Mouse (Mus musculus): ENCODE data around the gene Eif2b3. TPM values are rescaled to one million over a fixed set of nuclear protein-coding genes. Genes with fewer than 3 reads are reported as not detected.

Eif2b3 gene
- polyA plus RNA-seq (2015; fragmentation: Nextera tagmentation; extraction: Ambion mirVana), result 46.3 and 47.4 TPM in 2 replicates

DNA sequence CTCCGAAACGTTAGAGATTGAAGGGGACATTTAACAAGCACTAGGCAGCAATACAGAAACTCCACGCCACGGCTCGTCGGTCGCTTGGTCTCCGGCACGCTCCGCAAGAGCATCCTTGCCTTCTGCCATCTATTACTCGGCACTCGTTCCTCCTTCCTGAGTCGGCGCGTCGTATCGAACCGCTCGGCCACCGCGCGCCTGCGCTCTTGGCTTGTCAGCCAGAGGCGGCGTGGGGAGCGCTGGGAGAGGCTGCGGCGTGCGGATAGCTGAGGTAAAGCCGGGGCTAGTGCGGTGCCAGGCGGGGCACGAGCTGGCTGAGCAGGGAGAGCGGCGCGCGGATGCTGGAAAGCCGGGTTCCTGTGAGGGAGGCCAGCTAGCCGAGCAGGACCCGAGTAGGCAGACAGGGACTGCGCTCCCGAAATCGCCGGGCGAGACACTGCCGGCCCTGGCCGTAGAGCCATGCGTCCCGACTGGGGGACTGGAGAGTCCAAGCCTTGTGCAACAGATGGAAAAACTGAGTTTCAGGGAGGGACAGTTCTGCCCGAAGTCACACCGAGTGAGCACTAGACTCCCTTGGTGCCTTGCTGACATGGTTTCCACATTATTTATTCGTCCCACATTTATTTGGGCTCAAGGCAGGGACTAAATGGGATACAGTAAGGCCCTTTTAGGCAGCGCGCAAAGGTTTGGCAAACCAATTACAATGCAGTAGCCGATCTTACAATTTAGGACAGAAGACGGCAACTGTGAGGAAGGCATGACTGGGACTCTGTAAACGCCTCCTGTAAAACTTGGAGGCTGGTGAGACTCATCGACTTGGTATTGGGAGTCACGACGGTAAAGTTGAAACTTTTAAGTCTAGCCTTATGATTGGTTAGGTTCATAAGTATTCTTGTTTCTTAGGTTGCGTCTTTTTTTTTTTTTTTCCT lies at the start of gene Eif2b3:
Gene Eif2b3 (plus strand): TSS at position 197 of the 929 bp plus-strand sequence.
- Histone ChIP-seq H3K36me3 (peaks cover 19% of the 10 kb centered on the region), H3K9me3 (no peaks in the 10 kb centered on the region), H3K4me1 (replicated peaks) (peaks cover 11% of the 10 kb centered on the region), H3K9ac (peak within 1 kb of the TSS; percentile 88), H3K4me2 (peak within 1 kb of the TSS; percentile 80), H3K4me3 (peak within 1 kb of the TSS; percentile 86), H3K27me3 (no peaks in the 10 kb centered on the region), H3K27ac (0 out of 2 replicates have a peak within 1 kb of the TSS, but pooled peaks have one; percentile 62)
- WGBS, result under 1% methylated on average over 61 of the region's 61 CpGs
- peak; percentile 97 for ATAC-seq (ENCODE audit: low FRiP score)

DNA sequence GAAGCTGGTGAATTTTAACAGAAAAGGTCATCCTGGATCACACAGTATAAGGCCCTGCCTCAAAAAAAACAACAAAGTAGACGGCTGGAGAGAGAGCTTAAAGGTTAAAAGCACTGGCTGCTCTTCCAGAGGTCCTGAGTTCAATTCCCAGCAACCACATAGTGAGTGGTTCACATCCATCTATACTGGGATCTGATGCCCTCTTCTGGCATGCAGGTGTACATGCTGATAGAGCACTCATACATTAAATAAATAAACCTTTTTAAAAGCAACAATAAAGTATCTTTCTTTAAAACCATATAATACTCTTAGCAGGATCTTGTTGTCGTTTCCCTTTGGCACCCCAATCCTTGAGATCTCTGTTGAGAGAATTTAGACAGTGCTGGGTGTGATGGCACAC lies 42.7 kb upstream of the Eif2b3 start:
- Histone ChIP-seq H3K27ac (no peak overlapping the region), H3K4me3 (no peak overlapping the region), H3K9me3 (no peaks in the 10 kb centered on the region), H3K4me2 (no peak overlapping the region), H3K36me3 (peaks cover 70% of the 10 kb centered on the region), H3K4me1 (replicated peaks) (no peaks in the 10 kb centered on the region), H3K27me3 (no peaks in the 10 kb centered on the region), H3K9ac (no peak overlapping the region)
- 74% methylated on average over 2 of the region's 2 CpGs for WGBS
- no peak for ATAC-seq (ENCODE audit: low FRiP score)

DNA sequence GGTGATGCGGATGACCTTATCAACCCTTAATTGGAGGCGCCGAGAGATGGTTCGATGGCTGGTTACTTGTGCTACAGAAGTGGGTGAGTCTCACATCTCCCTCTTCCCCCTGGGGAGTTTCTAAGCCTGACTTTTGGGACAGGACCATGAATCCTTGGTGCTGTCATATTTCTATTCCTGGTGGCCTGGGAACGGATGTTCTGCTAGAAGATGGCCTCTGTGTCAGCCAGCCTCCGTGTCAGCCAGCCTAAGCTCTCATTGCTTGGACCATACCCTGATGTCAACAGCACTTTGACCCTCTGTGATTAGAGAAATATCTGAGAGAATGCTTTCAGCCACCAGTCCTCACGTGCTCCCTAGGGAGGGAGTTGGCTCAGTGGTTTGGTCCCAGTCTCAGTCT lies 33.5 kb upstream of the Eif2b3 start:
- H3K27ac ChIP-seq, result no peak overlapping the region
- no peaks in the 10 kb centered on the region for H3K27me3 ChIP-seq
- ATAC-seq (ENCODE audit: low FRiP score), result no peak
- peaks cover 69% of the 10 kb centered on the region for H3K36me3 ChIP-seq
- no peak overlapping the region for H3K4me2 ChIP-seq
- no peaks in the 10 kb centered on the region for H3K4me1 ChIP-seq (replicated peaks)
- H3K4me3 ChIP-seq, result no peak overlapping the region
- no peaks in the 10 kb centered on the region for H3K9me3 ChIP-seq
- WGBS, result 93% methylated on average over 7 of the region's 7 CpGs
- 0 out of 2 replicates have a peak overlapping the region, but pooled peaks have one; percentile 8 for H3K9ac ChIP-seq

DNA sequence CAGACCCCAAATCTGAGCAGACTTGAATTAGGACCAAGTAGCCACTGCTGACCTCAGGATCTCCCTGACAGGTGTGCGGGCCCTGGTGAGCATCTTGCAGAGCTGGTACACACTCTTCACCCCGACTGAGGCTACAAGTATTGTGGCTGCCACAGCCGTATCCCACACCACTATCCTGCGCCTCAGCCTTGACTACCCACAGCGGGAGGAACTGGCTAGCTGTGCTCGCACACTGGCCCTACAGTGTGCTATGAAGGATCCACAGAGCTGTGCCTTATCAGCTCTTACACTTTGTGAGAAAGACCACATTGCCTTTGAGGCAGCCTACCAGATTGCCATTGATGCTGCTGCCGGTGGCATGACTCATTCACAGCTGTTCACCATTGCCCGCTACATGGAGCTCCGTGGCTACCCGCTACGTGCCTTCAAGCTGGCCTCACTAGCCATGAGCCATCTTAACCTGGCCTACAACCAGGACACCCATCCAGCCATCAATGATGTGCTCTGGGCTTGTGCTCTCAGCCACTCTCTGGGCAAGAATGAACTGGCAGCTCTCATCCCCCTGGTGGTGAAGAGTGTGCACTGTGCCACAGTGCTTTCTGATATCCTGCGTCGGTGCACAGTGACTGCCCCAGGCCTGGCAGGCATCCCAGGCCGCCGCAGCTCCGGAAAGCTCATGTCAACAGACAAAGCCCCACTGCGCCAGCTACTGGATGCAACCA lies 32.6 kb upstream of the Eif2b3 start:
- H3K36me3 ChIP-seq, result peaks cover 60% of the 10 kb centered on the region
- H3K9ac ChIP-seq, result no peak overlapping the region
- H3K27me3 ChIP-seq, result no peaks in the 10 kb centered on the region
- no peaks in the 10 kb centered on the region for H3K9me3 ChIP-seq
- WGBS, result 66% methylated on average over 17 of the region's 17 CpGs
- H3K27ac ChIP-seq, result 0 out of 2 replicates have a peak overlapping the region, but pooled peaks have one; percentile 32
- H3K4me2 ChIP-seq, result no peak overlapping the region
- H3K4me3 ChIP-seq, result no peak overlapping the region
- H3K4me1 ChIP-seq (replicated peaks), result no peaks in the 10 kb centered on the region
- peak; percentile 61 for ATAC-seq (ENCODE audit: low FRiP score)

DNA sequence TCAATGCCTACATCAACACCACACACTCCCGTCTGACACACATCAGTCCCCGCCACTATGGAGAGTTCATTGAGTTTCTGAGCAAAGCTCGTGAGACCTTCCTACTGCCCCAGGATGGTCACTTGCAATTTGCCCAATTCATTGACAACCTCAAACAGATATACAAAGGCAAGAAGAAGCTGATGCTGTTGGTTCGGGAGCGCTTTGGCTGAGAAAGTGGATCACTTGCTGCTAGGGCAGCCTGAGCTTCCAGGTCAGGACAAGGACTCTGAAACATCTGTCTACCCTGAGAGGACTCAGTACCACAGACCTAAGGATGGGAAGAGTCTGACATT lies 32.1 kb upstream of the Eif2b3 start:
- no peak for ATAC-seq (ENCODE audit: low FRiP score)
- peaks cover 56% of the 10 kb centered on the region for H3K36me3 ChIP-seq
- 71% methylated on average over 5 of the region's 5 CpGs for WGBS

DNA sequence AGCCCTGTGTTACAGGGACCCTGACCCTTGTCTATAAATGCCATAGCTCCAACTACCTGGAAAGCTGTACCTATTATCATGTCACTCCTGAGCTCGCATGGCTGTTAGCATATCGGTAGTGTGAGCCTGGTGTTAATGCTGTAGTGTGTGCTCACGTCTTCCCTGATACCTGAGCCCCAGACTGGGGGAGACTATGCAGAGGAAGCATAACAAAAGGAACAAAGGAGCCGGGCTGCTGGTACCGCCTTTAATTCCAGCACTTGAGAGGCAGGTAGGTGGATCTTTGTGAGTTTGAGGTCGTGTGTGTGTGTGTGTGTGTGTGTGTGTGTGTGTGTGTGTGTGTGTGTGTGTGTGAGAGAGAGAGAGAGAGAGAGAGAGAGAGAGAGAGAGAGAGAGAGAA lies 29.5 kb upstream of the Eif2b3 start:
- H3K9ac ChIP-seq, result no peak overlapping the region
- no peak overlapping the region for H3K27ac ChIP-seq
- no peak overlapping the region for H3K4me2 ChIP-seq
- H3K4me3 ChIP-seq, result no peak overlapping the region
- H3K36me3 ChIP-seq, result peaks cover 52% of the 10 kb centered on the region
- WGBS, result 68% methylated on average over 6 of the region's 6 CpGs
- no peak for ATAC-seq (ENCODE audit: low FRiP score)
- H3K4me1 ChIP-seq (replicated peaks), result peaks cover 14% of the 10 kb centered on the region
- no peaks in the 10 kb centered on the region for H3K27me3 ChIP-seq
- H3K9me3 ChIP-seq, result no peaks in the 10 kb centered on the region

More for the DNA sequence above, 32.1 kb upstream of the Eif2b3 start:
- Histone ChIP-seq H3K4me2 (no peak overlapping the region), H3K27ac (no peak overlapping the region), H3K9ac (no peak overlapping the region), H3K4me3 (no peak overlapping the region), H3K9me3 (no peaks in the 10 kb centered on the region), H3K27me3 (no peaks in the 10 kb centered on the region), H3K4me1 (replicated peaks) (no peaks in the 10 kb centered on the region)

DNA sequence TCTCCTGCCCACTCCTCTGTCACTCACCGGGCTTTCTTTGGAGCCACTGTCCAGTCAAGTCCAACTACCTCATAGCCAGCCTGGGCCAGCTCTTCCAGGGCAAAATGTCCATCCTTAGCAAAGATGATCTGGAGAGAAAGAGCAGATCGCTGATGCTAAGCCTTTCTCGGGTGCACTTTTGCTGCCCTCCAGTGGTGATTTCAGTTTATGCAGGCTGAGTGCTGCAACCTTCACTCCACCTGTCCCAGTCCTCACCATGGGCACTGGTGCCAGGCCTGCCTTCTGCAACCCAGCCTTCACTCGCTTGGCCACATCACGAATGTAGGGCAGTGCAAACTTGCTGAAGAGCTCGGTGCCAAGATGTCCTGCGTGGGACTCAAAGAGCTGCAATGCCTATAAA lies 27.8 kb upstream of the Eif2b3 start:
- no peak overlapping the region for H3K4me3 ChIP-seq
- peaks cover 24% of the 10 kb centered on the region for H3K4me1 ChIP-seq (replicated peaks)
- H3K27ac ChIP-seq, result peak overlapping the region; percentile 42; the same call in 1 of the 2 replicates
- H3K36me3 ChIP-seq, result peaks cover 38% of the 10 kb centered on the region
- H3K4me2 ChIP-seq, result no peak overlapping the region
- no peaks in the 10 kb centered on the region for H3K9me3 ChIP-seq
- 13% methylated on average over 7 of the region's 7 CpGs for WGBS
- no peak overlapping the region for H3K9ac ChIP-seq
- ATAC-seq (ENCODE audit: low FRiP score), result no peak
- no peaks in the 10 kb centered on the region for H3K27me3 ChIP-seq

DNA sequence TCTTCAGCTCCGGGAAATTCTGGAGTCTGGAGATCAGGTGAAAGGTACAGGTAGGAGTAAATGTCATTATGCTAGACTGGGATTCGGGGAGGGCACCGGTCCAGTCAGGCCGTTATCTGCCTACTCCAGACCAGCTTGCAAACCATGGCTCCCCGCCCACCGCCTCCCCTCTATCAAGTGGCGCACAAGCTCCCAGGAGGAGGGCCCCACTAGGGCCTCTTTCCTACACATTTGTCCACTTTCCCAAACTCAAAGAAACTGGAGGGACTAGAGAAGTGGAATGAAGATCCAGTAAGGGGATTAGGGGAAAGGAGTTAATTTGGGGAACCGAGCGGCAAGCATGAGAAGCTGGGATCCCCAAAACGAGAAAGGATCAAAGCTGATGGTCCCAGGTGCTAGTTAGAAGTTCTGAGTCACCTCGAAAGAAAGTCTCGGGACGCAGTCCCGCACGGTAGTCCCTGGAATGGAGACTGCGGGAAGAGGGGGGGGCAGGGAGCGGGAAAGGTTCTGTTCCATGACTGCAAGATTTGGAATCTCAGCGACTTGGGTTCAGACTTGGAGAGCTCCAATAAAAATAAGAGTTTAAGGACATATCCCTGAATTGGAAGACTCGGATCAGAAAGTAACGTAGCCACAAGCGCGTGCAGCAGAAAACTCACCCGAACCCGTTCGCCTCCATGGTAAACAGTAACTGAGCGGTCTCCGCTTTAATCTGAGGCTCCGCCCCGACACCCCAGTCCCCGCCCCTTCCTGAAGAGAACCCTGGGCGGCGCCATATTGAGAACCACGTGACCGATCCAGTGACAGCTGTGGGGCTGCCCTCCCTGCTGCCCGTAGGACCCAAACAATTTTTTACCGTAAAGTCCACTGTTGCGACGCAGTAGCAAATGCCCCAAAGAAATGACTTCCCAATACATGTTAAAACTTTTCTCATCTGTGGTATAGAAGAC lies 25.3 kb upstream of the Eif2b3 start, which contains the start of gene Urod:
Gene Urod (minus strand): TSS at position 742 of the 950 bp plus-strand sequence.
- 2% methylated on average over 38 of the region's 38 CpGs for WGBS
- Histone ChIP-seq H3K27me3 (no peaks in the 10 kb centered on the region), H3K36me3 (peaks cover 31% of the 10 kb centered on the region), H3K4me1 (replicated peaks) (peaks cover 29% of the 10 kb centered on the region), H3K9me3 (no peaks in the 10 kb centered on the region), H3K4me2 (peak within 1 kb of the TSS; percentile 96), H3K27ac (peak within 1 kb of the TSS; percentile 92), H3K4me3 (peak within 1 kb of the TSS; percentile 98), H3K9ac (peak within 1 kb of the TSS; percentile 91)
- ATAC-seq (ENCODE audit: low FRiP score), result peak; percentile 88

DNA sequence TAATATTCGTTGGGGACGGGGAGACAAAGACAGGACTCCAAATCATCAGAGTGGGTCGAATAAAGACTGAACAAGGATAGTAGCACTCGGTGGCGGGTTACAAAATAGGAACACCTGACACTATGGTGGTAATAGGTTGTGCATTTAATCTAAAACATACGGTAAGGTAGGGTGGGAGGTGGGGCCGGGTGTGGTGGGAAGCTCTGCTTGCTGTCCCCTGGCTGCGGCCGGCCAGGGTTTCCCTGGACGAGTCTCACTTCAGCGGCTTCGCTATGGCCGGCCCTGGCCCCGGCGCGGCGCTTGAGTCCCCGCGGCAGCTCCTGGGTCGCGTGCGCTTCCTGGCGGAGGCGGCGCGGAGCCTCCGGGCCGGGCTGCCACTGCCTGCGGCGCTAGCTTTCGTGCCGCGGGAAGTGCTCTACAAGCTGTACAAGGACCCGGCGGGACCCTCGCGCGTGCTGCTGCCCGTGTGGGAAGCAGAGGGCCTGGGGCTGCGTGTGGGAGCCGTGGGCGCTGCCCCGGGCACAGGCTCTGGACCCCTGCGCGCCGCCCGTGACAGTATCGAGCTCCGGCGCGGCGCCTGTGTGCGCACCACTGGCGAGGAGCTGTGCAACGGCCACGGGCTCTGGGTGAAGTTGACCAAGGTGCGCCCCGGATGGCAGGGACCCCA lies 23.9 kb upstream of the Eif2b3 start, which contains the start of gene Hectd3:
Gene Hectd3 (plus strand): TSS at position 187 of the 667 bp plus-strand sequence.
- Histone ChIP-seq H3K27ac (peak within 1 kb of the TSS; percentile 92), H3K4me2 (peak within 1 kb of the TSS; percentile 96), H3K27me3 (no peaks in the 10 kb centered on the region), H3K4me3 (peak within 1 kb of the TSS; percentile 98), H3K9me3 (no peaks in the 10 kb centered on the region), H3K9ac (peak within 1 kb of the TSS; percentile 91), H3K36me3 (peaks cover 33% of the 10 kb centered on the region), H3K4me1 (replicated peaks) (peaks cover 29% of the 10 kb centered on the region)
- peak; percentile 57 for ATAC-seq (ENCODE audit: low FRiP score)
- WGBS, result under 1% methylated on average over 58 of the region's 58 CpGs

DNA sequence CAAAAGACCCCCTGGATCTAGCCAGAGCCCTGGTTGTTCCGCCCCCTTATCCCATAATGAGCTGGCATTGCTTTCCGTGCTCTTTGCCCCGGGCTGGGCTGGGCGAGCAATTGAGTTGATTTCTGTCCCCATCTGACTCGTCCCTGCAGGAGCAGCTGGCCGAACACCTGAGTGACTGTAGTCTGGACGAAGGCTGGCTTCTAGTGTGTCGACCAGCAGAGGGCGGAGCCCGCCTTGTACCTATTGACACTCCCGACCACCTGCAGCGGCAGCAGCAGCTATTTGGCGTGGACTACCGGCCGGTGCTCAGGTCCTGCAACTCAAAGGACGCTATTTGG lies 23.4 kb upstream of the Eif2b3 start:
- Histone ChIP-seq H3K4me3 (peak overlapping the region; percentile 98), H3K9ac (peak overlapping the region; percentile 91), H3K27me3 (no peaks in the 10 kb centered on the region), H3K27ac (peak overlapping the region; percentile 92), H3K36me3 (peaks cover 35% of the 10 kb centered on the region), H3K4me2 (peak overlapping the region; percentile 96), H3K4me1 (replicated peaks) (peaks cover 29% of the 10 kb centered on the region), H3K9me3 (no peaks in the 10 kb centered on the region)
- WGBS, result under 1% methylated on average over 16 of the region's 16 CpGs
- peak; percentile 22; the same call in 1 of the 2 replicates for ATAC-seq (ENCODE audit: low FRiP score)

DNA sequence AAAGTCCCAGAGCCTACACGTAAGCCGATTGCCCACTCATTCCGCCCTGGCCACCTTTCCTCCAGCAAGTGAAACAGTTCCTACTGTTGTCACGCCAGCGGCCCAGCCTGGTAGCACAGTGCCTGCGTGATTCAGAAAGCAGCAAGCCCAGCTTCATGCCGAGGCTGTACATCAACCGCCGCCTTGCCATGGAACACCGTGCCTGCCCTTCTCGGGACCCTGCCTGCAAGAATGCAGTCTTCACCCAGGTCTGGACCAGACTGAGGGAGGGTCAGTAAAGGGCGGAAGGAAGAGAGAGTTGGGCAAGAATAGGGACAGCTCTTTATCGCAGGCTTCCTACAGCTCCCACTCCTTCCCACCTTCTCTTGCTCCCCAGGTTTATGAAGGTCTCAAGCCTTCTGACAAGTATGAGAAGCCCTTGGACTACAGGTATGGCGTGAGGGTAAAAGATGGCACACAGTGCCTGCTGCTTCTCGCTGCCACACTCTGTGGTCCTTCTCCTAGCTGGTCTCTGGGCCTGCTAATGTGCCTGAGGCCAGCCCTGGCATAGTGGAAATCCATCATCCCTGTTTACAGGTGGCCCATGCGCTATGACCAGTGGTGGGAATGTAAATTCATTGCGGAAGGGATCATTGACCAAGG lies 19.6 kb upstream of the Eif2b3 start:
- WGBS, result 94% methylated on average over 17 of the region's 17 CpGs

More for the DNA sequence above, 19.6 kb upstream of the Eif2b3 start:
- Histone ChIP-seq H3K9ac (no peak overlapping the region), H3K27ac (no peak overlapping the region), H3K36me3 (peaks cover 73% of the 10 kb centered on the region), H3K27me3 (no peaks in the 10 kb centered on the region), H3K9me3 (no peaks in the 10 kb centered on the region), H3K4me2 (no peak overlapping the region), H3K4me3 (no peak overlapping the region), H3K4me1 (replicated peaks) (peaks cover 16% of the 10 kb centered on the region)
- ATAC-seq (ENCODE audit: low FRiP score), result no peak

Measured in hindbrain, embryonic 13.5 days (tissue).